Mouse (Mus musculus) small intestine, adult 2 months (tissue): ENCODE measurements around the gene Slc34a3.

Experiments
- CTCF ChIP-seq: fragments of 200-500 bp; IDR thresholded peaks from 2 replicates; pipeline ENCODE4 v1.5.1; 2012; ENCODE audit warnings: low read depth, mild to moderate bottlenecking, control low read depth, inconsistent platforms, low read length, moderate library complexity, mixed read lengths; ENCODE audit not compliant: insufficient replicate concordance, insufficient read length; ENCODE audit errors: extremely low read depth
- POLR2A ChIP-seq: fragments of 200-500 bp; IDR thresholded peaks from 2 replicates; pipeline ENCODE4 v1.6.1; 2012; ENCODE audit warnings: low read depth, mild to moderate bottlenecking, control low read depth, inconsistent platforms, low read length, moderate library complexity

GRCm38 (mm10) chr2:25240723-25241437 is 6.7 kb upstream of the Slc34a3 start:
- TF ChIP-seq CTCF, result no peak
- TF ChIP-seq POLR2A, result peak; percentile 35; the same call in 1 of the 2 replicates
